ENCODE assay signal across 8 mouse cellular contexts in the genomic region with DNA sequence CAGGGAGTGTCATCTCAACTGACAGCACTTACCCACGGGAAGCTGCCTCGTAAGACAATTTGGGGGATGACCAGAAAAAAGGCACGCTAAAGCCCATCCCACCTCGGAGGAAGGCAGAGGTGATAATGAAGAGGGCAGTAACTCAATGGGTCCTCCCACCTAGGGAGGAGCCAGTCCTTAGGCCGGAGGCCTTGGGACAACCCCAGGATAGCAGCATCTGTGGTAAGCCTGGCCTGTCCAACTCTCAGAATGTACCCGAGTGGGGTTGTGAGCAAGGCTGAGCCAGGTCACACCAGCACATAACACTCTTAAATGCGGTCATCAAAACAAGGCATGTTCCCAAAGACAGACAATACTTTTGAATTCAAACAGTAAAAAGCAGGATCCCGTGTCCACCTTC. TPM values are rescaled to one million over a fixed set of nuclear protein-coding genes. Genes with fewer than 3 reads are reported as not detected.
DNase-seq lines count a peak whose midpoint lies in the region; ATAC-seq and TF ChIP-seq lines count a peak whose summit lies in the region.

No protein-coding gene starts in this region.

- 24% methylated on average over 8 of the region's 8 CpGs for WGBS in lung, embryonic 16.5 days
- 52% methylated on average over 8 of the region's 8 CpGs for WGBS in embryonic facial prominence, embryonic 12.5 days
- 49% methylated on average over 8 of the region's 8 CpGs for WGBS in hindbrain, postnatal 0 days
- WGBS in liver, embryonic 15.5 days (ENCODE audit: insufficient replicate concordance), result 19% methylated on average over 8 of the region's 8 CpGs

- peak overlapping the region; percentile 89 for H3K4me3 ChIP-seq in lung, embryonic 16.5 days (ENCODE audit: low read length)
- H3K4me3 ChIP-seq in embryonic facial prominence, embryonic 12.5 days, result peak overlapping the region; percentile 91
- H3K4me3 ChIP-seq in hindbrain, postnatal 0 days (ENCODE audit: low read length), result peak overlapping the region; percentile 95
- H3K4me3 ChIP-seq in liver, embryonic 15.5 days (replicated peaks), result peak overlapping the region; percentile 97

- H3K9me3 ChIP-seq in lung, embryonic 16.5 days (ENCODE audit: control insufficient read depth, low read length), result no peaks in the 10 kb centered on the region
- H3K9me3 ChIP-seq in embryonic facial prominence, embryonic 12.5 days, result no peaks in the 10 kb centered on the region
- H3K9me3 ChIP-seq in hindbrain, postnatal 0 days (ENCODE audit: low read length), result no peaks in the 10 kb centered on the region
- H3K9me3 ChIP-seq in liver, embryonic 15.5 days (replicated peaks), result no peaks in the 10 kb centered on the region

- H3K36me3 ChIP-seq in lung, embryonic 16.5 days (ENCODE audit: control insufficient read depth, insufficient read depth, low read length), result peaks cover 24% of the 10 kb centered on the region
- peaks cover 42% of the 10 kb centered on the region for H3K36me3 ChIP-seq in embryonic facial prominence, embryonic 12.5 days
- H3K36me3 ChIP-seq in hindbrain, postnatal 0 days (ENCODE audit: insufficient read depth, low read length), result peaks cover 27% of the 10 kb centered on the region
- peaks cover 43% of the 10 kb centered on the region for H3K36me3 ChIP-seq in liver, embryonic 15.5 days (replicated peaks)

- H3K27me3 ChIP-seq in lung, embryonic 16.5 days (ENCODE audit: control insufficient read depth, insufficient read depth, low read depth, low read length), result no peaks in the 10 kb centered on the region
- no peaks in the 10 kb centered on the region for H3K27me3 ChIP-seq in embryonic facial prominence, embryonic 12.5 days
- H3K27me3 ChIP-seq in hindbrain, postnatal 0 days (ENCODE audit: insufficient read depth, low read length), result no peaks in the 10 kb centered on the region
- H3K27me3 ChIP-seq in liver, embryonic 15.5 days, result no peaks in the 10 kb centered on the region

- no peak for TF ChIP-seq CTCF in hindbrain, postnatal 0 days (IDR thresholded peaks at IDR 0.05; ENCODE audit: low read depth)

- H3K27ac ChIP-seq in lung, embryonic 16.5 days (ENCODE audit: low read length), result no peak overlapping the region
- H3K27ac ChIP-seq in embryonic facial prominence, embryonic 12.5 days, result no peak overlapping the region
- H3K27ac ChIP-seq in hindbrain, postnatal 0 days, result no peak overlapping the region
- H3K27ac ChIP-seq in liver, embryonic 15.5 days (replicated peaks), result peak overlapping the region; percentile 94

- no peak for ATAC-seq in lung, embryonic 16.5 days (ENCODE audit: low read depth)
- no peak for ATAC-seq in embryonic facial prominence, embryonic 12.5 days (ENCODE audit: insufficient number of reproducible peaks, insufficient read depth, low FRiP score, low TSS enrichment)
- no peak for ATAC-seq in hindbrain, postnatal 0 days
- ATAC-seq in liver, embryonic 15.5 days (ENCODE audit: insufficient read depth), result no peak

- no peak for DNase-seq in lung, postnatal 36 days
- no peak for DNase-seq in hindbrain, postnatal 0 days (ENCODE audit: low spot score)
- no peak for DNase-seq in thymus, postnatal 14 days
- no peak for DNase-seq in cerebellum, postnatal 25 days
- no peak for DNase-seq in urinary bladder, postnatal 25 days (ENCODE audit: low spot score)

- peaks cover 14% of the 10 kb centered on the region for H3K4me1 ChIP-seq in lung, embryonic 16.5 days (replicated peaks; ENCODE audit: control insufficient read depth, insufficient read depth, low read length)
- H3K4me1 ChIP-seq in embryonic facial prominence, embryonic 12.5 days, result peaks cover 11% of the 10 kb centered on the region
- 0 out of 2 replicates have a peak, but pooled peaks cover 10% of the 10 kb centered on the region for H3K4me1 ChIP-seq in hindbrain, postnatal 0 days (ENCODE audit: insufficient read depth, low read length)
- peaks cover 59% of the 10 kb centered on the region for H3K4me1 ChIP-seq in liver, embryonic 15.5 days (replicated peaks)

- H3K9ac ChIP-seq in lung, embryonic 16.5 days (ENCODE audit: low read length), result peak overlapping the region; percentile 99
- peak overlapping the region; percentile 100 for H3K9ac ChIP-seq in embryonic facial prominence, embryonic 12.5 days
- peak overlapping the region; percentile 99 for H3K9ac ChIP-seq in hindbrain, postnatal 0 days (replicated peaks; ENCODE audit: low read length)
- peak overlapping the region; percentile 100 for H3K9ac ChIP-seq in liver, embryonic 15.5 days

- H3K4me2 ChIP-seq in lung, embryonic 16.5 days (ENCODE audit: low read depth, low read length), result peak overlapping the region; percentile 92
- H3K4me2 ChIP-seq in embryonic facial prominence, embryonic 12.5 days (replicated peaks), result peak overlapping the region; percentile 94
- peak overlapping the region; percentile 87 for H3K4me2 ChIP-seq in hindbrain, postnatal 0 days (ENCODE audit: low read depth, low read length)
- peak overlapping the region; percentile 91 for H3K4me2 ChIP-seq in liver, embryonic 15.5 days

RNA-seq across cellular contexts. Expression of a gene that starts 1.6 kb away (rescaled TPM):
- polyA plus RNA-seq in lung, embryonic 16.5 days (2015; fragmentation: Nextera tagmentation; extraction: Ambion mirVana), result 21.3 and 23.7 TPM in 2 replicates
- 63.4 and 66.4 TPM in 2 replicates for polyA plus RNA-seq in embryonic facial prominence, embryonic 12.5 days (2016; fragmentation: Nextera tagmentation; extraction: Ambion mirVana)
- total RNA-seq in hindbrain, postnatal 0 days (2014; rRNA removed), result 61.7 and 71.3 TPM in 2 replicates
- polyA plus RNA-seq in hindbrain, postnatal 0 days (2015; fragmentation: Nextera tagmentation; extraction: Ambion mirVana), result 26.4 and 27.0 TPM in 2 replicates
- polyA plus RNA-seq in liver, embryonic 15.5 days (2015; fragmentation: Nextera tagmentation; extraction: Ambion mirVana), result 20.9 and 21.4 TPM in 2 replicates

RNA-seq across cellular contexts. Expression of a gene that starts 11.8 kb away (rescaled TPM):
- not detected in 2 replicates for polyA plus RNA-seq in lung, embryonic 16.5 days (2015; fragmentation: Nextera tagmentation; extraction: Ambion mirVana)
- polyA plus RNA-seq in embryonic facial prominence, embryonic 12.5 days (2016; fragmentation: Nextera tagmentation; extraction: Ambion mirVana), result 0.13 TPM in 1 of 2 replicates, not detected in the other
- not detected in 2 replicates for total RNA-seq in hindbrain, postnatal 0 days (2014; rRNA removed)
- polyA plus RNA-seq in hindbrain, postnatal 0 days (2015; fragmentation: Nextera tagmentation; extraction: Ambion mirVana), result not detected in 2 replicates
- polyA plus RNA-seq in liver, embryonic 15.5 days (2015; fragmentation: Nextera tagmentation; extraction: Ambion mirVana), result not detected in 2 replicates

RNA-seq across cellular contexts. Expression of a gene that starts 18.4 kb away (rescaled TPM):
- 0.63 and 1.0 TPM in 2 replicates for polyA plus RNA-seq in lung, embryonic 16.5 days (2015; fragmentation: Nextera tagmentation; extraction: Ambion mirVana)
- polyA plus RNA-seq in embryonic facial prominence, embryonic 12.5 days (2016; fragmentation: Nextera tagmentation; extraction: Ambion mirVana), result 0.32 and 0.70 TPM in 2 replicates
- total RNA-seq in hindbrain, postnatal 0 days (2014; rRNA removed), result not detected in 2 replicates
- 0.28 and 0.40 TPM in 2 replicates for polyA plus RNA-seq in hindbrain, postnatal 0 days (2015; fragmentation: Nextera tagmentation; extraction: Ambion mirVana)
- polyA plus RNA-seq in liver, embryonic 15.5 days (2015; fragmentation: Nextera tagmentation; extraction: Ambion mirVana), result 0.20 and 0.36 TPM in 2 replicates

RNA-seq across cellular contexts. Expression of a gene that starts 18.6 kb away (rescaled TPM):
- 60.0 and 61.3 TPM in 2 replicates for polyA plus RNA-seq in lung, embryonic 16.5 days (2015; fragmentation: Nextera tagmentation; extraction: Ambion mirVana)
- polyA plus RNA-seq in embryonic facial prominence, embryonic 12.5 days (2016; fragmentation: Nextera tagmentation; extraction: Ambion mirVana), result 62.0 and 63.4 TPM in 2 replicates
- total RNA-seq in hindbrain, postnatal 0 days (2014; rRNA removed), result 28.8 and 32.9 TPM in 2 replicates
- polyA plus RNA-seq in hindbrain, postnatal 0 days (2015; fragmentation: Nextera tagmentation; extraction: Ambion mirVana), result 63.5 and 67.8 TPM in 2 replicates
- 46.8 and 48.8 TPM in 2 replicates for polyA plus RNA-seq in liver, embryonic 15.5 days (2015; fragmentation: Nextera tagmentation; extraction: Ambion mirVana)

RNA-seq across cellular contexts. Expression of a gene that starts 29.2 kb away (rescaled TPM):
- polyA plus RNA-seq in lung, embryonic 16.5 days (2015; fragmentation: Nextera tagmentation; extraction: Ambion mirVana), result 62.6 and 63.1 TPM in 2 replicates
- 5.0 and 5.2 TPM in 2 replicates for polyA plus RNA-seq in embryonic facial prominence, embryonic 12.5 days (2016; fragmentation: Nextera tagmentation; extraction: Ambion mirVana)
- total RNA-seq in hindbrain, postnatal 0 days (2014; rRNA removed), result 7.1 and 8.2 TPM in 2 replicates
- polyA plus RNA-seq in hindbrain, postnatal 0 days (2015; fragmentation: Nextera tagmentation; extraction: Ambion mirVana), result 6.0 and 6.2 TPM in 2 replicates
- polyA plus RNA-seq in liver, embryonic 15.5 days (2015; fragmentation: Nextera tagmentation; extraction: Ambion mirVana), result 11.1 and 11.2 TPM in 2 replicates
